ENCODE assay signal across 1 mouse cellular context in genomic region chr19:46037925-46038850, GRCm38 (mm10).
TF ChIP-seq lines count a peak whose summit lies in the region.

No protein-coding gene starts in this region.

TF ChIP-seq in CH12.LX, 34 proteins besides CTCF, POLR2A, EP300 and RAD21:
- TF ChIP-seq NRF1 (IDR thresholded peaks at IDR 0.05; ENCODE audit: low read depth, low read length) (peak; percentile 59), ZNF384 (IDR thresholded peaks at IDR 0.05; ENCODE audit: low read depth, low read length) (no peak)
TF ChIP-seq in CH12.LX: peak in this region for 1.
